Mouse (Mus musculus): Measurements from ENCODE around the gene Fstl4.

DNA sequence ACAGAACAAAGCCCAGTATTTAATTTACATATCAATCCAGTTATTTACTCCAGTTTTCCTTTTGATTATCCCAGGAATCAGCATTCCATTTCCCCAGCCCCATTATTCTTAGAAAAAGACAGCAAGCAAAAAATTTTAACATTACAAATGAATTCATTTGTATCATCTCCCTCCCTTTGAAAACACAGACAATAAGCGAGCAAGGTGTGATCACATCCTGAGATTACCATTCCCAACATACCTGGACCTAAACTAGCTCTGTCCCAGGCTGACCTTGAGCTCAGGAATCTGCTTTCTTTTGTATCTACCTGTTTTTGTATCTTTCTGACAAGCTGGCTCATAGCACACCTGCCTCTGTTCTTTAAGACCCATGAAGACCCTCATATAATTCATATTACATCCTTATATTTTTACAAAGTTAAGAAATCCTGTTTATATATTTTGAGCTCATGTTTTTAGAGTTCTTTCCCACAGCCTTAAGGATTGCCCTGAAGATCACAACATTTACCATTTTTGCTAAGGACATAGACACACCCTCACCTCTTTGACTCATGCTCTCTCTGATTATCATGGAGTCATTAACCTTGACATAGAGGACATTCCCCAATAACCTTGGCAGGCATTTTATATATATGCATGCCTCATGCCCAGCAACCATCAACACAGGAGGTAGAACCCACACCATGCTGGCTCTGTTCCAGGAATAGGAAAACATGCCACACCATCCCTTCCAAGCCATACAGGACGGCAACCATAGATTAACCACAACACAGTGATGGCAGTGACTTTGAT, 438.2 kb downstream of the Fstl4 start:
- TF ChIP-seq CTCF (IDR thresholded peaks at IDR 0.05; ENCODE audit: low read depth, low read length), result no peak
- no peak for TF ChIP-seq POLR2A (IDR thresholded peaks at IDR 0.05; ENCODE audit: borderline replicate concordance, low read depth, low read length)
